Comparison of ENCODE assay signal across 7 mouse cellular contexts in genomic region chr16:35110410-35111142, GRCm38 (mm10). TPM values are rescaled to one million over a fixed set of nuclear protein-coding genes. Genes with fewer than 3 reads are reported as not detected.
DNase-seq lines count a peak whose midpoint lies in the region; ATAC-seq and TF ChIP-seq lines count a peak whose summit lies in the region.

No protein-coding gene starts in this region.

- TF ChIP-seq CTCF in cortical plate, adult 2 months (IDR thresholded peaks at IDR 0.05; ENCODE audit: extremely low read depth, insufficient read depth, low read length): peak; percentile 97
- TF ChIP-seq CTCF in small intestine, adult 2 months (IDR thresholded peaks at IDR 0.05; ENCODE audit: extremely low read depth, insufficient read length, insufficient replicate concordance, low read depth, low read length): peak; percentile 94; the same call in 1 of the 2 replicates

- TF ChIP-seq POLR2A in cortical plate, adult 2 months (IDR thresholded peaks at IDR 0.05; ENCODE audit: extremely low read depth, insufficient read depth, low read length): no peak
- no peak for TF ChIP-seq POLR2A in small intestine, adult 2 months (IDR thresholded peaks at IDR 0.05; ENCODE audit: low read depth, low read length)

- H3K27me3 ChIP-seq in intestine, embryonic 14.5 days (replicated peaks; ENCODE audit: control insufficient read depth, insufficient read depth, low read length): no peaks in the 10 kb centered on the region
- no peaks in the 10 kb centered on the region; the same call in 1 of the 2 replicates for H3K27me3 ChIP-seq in midbrain, embryonic 12.5 days
- no peaks in the 10 kb centered on the region for H3K27me3 ChIP-seq in small intestine, adult 2 months (ENCODE audit: control insufficient read depth, insufficient read depth, low read length)

- peak; percentile 90 for ATAC-seq in intestine, embryonic 14.5 days (replicated peaks; ENCODE audit: low FRiP score, low TSS enrichment, low read depth)
- peak; percentile 94 for ATAC-seq in midbrain, embryonic 12.5 days (ENCODE audit: low FRiP score, low read depth)

- WGBS in intestine, embryonic 14.5 days: 39% methylated on average over 10 of the region's 10 CpGs
- 30% methylated on average over 10 of the region's 10 CpGs for WGBS in midbrain, embryonic 12.5 days
- 42% methylated on average over 10 of the region's 10 CpGs for WGBS in small intestine, adult 2 months

- no peak overlapping the region for H3K9ac ChIP-seq in intestine, embryonic 14.5 days (ENCODE audit: low read length)
- H3K9ac ChIP-seq in midbrain, embryonic 12.5 days (replicated peaks): no peak overlapping the region

- H3K27ac ChIP-seq in cortical plate, adult 2 months (ENCODE audit: insufficient read depth, low read length): no peak overlapping the region
- peak overlapping the region; percentile 57 for H3K27ac ChIP-seq in intestine, embryonic 14.5 days (ENCODE audit: low read depth)
- H3K27ac ChIP-seq in midbrain, embryonic 12.5 days (replicated peaks): peak overlapping the region; percentile 39
- H3K27ac ChIP-seq in small intestine, adult 2 months (ENCODE audit: insufficient read depth, low read depth, low read length): peak overlapping the region; percentile 22

- peak; percentile 78 to 95 for DNase-seq in adrenal gland, adult (ENCODE audit: inconsistent age in 2 of 2, low spot score in 1 of 2)
- DNase-seq in gastrocnemius, postnatal 14 days: peak; percentile 83
- peak; percentile 97 for DNase-seq in intestine, embryonic 14.5 days (ENCODE audit: low spot score)
- peak; percentile 82 to 86 for DNase-seq in left cerebral cortex, postnatal 10 days (ENCODE audit: extremely low spot score in 1 of 2, low spot score in 2 of 2)

- H3K4me3 ChIP-seq in cortical plate, adult 2 months (ENCODE audit: insufficient read depth, low read length): no peak overlapping the region
- no peak overlapping the region for H3K4me3 ChIP-seq in intestine, embryonic 14.5 days (ENCODE audit: low read depth, low read length)
- no peak overlapping the region for H3K4me3 ChIP-seq in midbrain, embryonic 12.5 days
- H3K4me3 ChIP-seq in small intestine, adult 2 months (ENCODE audit: low read depth, low read length): no peak overlapping the region

- intact Hi-C loops in gastrocnemius, postnatal 14 days (cut with DNase I; ENCODE audit: low total_unique reads): loop anchor here (2.0 to 5.0 kb wide), 2 partner anchors 47 to 160 kb away; no protein-coding TSS in a partner anchor
- intact Hi-C loops in left cerebral cortex, postnatal 10 days (cut with DNase I): loop anchor here (1.0 to 5.0 kb wide), 2 partner anchors 47 to 160 kb away; no protein-coding TSS in a partner anchor

- H3K9me3 ChIP-seq in intestine, embryonic 14.5 days (ENCODE audit: control insufficient read depth, low read length): no peaks in the 10 kb centered on the region
- H3K9me3 ChIP-seq in midbrain, embryonic 12.5 days: no peaks in the 10 kb centered on the region

- peaks cover 3% of the 10 kb centered on the region; the same call in 1 of the 2 replicates for H3K4me1 ChIP-seq in cortical plate, adult 2 months (ENCODE audit: control insufficient read depth, insufficient read depth, low read length)
- H3K4me1 ChIP-seq in intestine, embryonic 14.5 days (replicated peaks; ENCODE audit: control insufficient read depth, insufficient read depth, low read length): peaks cover 14% of the 10 kb centered on the region; the same call in 1 of the 2 replicates
- H3K4me1 ChIP-seq in midbrain, embryonic 12.5 days: peaks cover 11% of the 10 kb centered on the region
- H3K4me1 ChIP-seq in small intestine, adult 2 months (ENCODE audit: control insufficient read depth, insufficient read depth, insufficient read length, low read length): no peaks in the 10 kb centered on the region

- peak overlapping the region; percentile 12; the same call in 1 of the 2 replicates for H3K4me2 ChIP-seq in intestine, embryonic 14.5 days (ENCODE audit: low read length)
- peak overlapping the region; percentile 41 for H3K4me2 ChIP-seq in midbrain, embryonic 12.5 days (replicated peaks)

- peaks cover 7% of the 10 kb centered on the region; the same call in 1 of the 2 replicates for H3K36me3 ChIP-seq in intestine, embryonic 14.5 days (ENCODE audit: control insufficient read depth, insufficient read depth, low read length)
- H3K36me3 ChIP-seq in midbrain, embryonic 12.5 days: peaks cover 9% of the 10 kb centered on the region; the same call in 1 of the 2 replicates
- H3K36me3 ChIP-seq in small intestine, adult 2 months (ENCODE audit: control insufficient read depth, insufficient read depth, low read length): peaks cover 5% of the 10 kb centered on the region

RNA-seq across cellular contexts. Expression of gene Adcy5, which starts 44.1 kb away (rescaled TPM):
- polyA plus RNA-seq in cortical plate, adult 2 months (2012; rRNA removed): 52.6 and 93.4 TPM in 2 replicates
- 1 to 10 TPM; 2.1 to 2.4 TPM for total RNA-seq in gastrocnemius, postnatal 14 days (2021)
- polyA plus RNA-seq in intestine, embryonic 14.5 days (2014; fragmentation: Nextera tagmentation; extraction: Ambion mirVana): 3.6 and 3.9 TPM in 2 replicates
- total RNA-seq in left cerebral cortex, postnatal 10 days (2021): 10 to 100 TPM; 81.7 to 99.9 TPM
- polyA plus RNA-seq in midbrain, embryonic 12.5 days (2016; fragmentation: Nextera tagmentation; extraction: Ambion mirVana): 3.2 and 3.6 TPM in 2 replicates
- 12.3 and 13.0 TPM in 2 replicates for polyA plus RNA-seq in small intestine, adult 2 months (2012; rRNA removed)
